Mouse (Mus musculus) limb, embryonic 11.5 days (tissue): ENCODE results near the gene Mmp8. TPM values are rescaled to one million over a fixed set of nuclear protein-coding genes. Genes with fewer than 3 reads are reported as not detected.

Experiments used
- ATAC-seq: fragments of 200-750 bp; cut with Nextera tagmentation; 2 replicates; pipeline ENCODE4 v1.8.0; 2017; ENCODE audit warnings: low read depth; ENCODE audit not compliant: insufficient number of reproducible peaks, low FRiP score, low TSS enrichment
- DNase-seq: peaks from one replicate; pipeline ENCODE4 v3.0.0-alpha.2; 2015; ENCODE audit warnings: low spot score
- H3K27ac ChIP-seq: fragments of 300-500 bp; sonication (generic); replicated peaks from 2 replicates; pipeline ENCODE4 v1.5.1; 2014; ENCODE audit warnings: low read depth, mild to moderate bottlenecking, low read length
- H3K27me3 ChIP-seq: fragments of 300-500 bp; sonication (generic); 2 replicates; pipeline ENCODE4 v1.6.1; 2014; ENCODE audit warnings: mild to moderate bottlenecking, low read length, mixed read lengths; ENCODE audit not compliant: control insufficient read depth, insufficient read depth
- H3K36me3 ChIP-seq: fragments of 300-500 bp; sonication (generic); 2 replicates; pipeline ENCODE4 v1.6.1; 2014; ENCODE audit warnings: mild to moderate bottlenecking, low read length, moderate library complexity, mixed read lengths; ENCODE audit not compliant: control insufficient read depth, insufficient read depth
- H3K4me1 ChIP-seq: fragments of 300-500 bp; sonication (generic); 2 replicates; pipeline ENCODE4 v1.6.1; 2014; ENCODE audit warnings: low read length, mixed read lengths; ENCODE audit not compliant: control insufficient read depth, insufficient read depth
- H3K4me2 ChIP-seq: fragments of 300-500 bp; sonication (generic); 2 replicates; pipeline ENCODE4 v1.6.1; 2014; ENCODE audit warnings: low read depth, mild to moderate bottlenecking, moderate library complexity; ENCODE audit not compliant: severe bottlenecking
- H3K4me3 ChIP-seq: fragments of 300-500 bp; sonication (generic); 2 replicates; pipeline ENCODE4 v1.5.1; 2014; ENCODE audit warnings: low read depth, low read length
- H3K9ac ChIP-seq: fragments of 300-500 bp; sonication (generic); 2 replicates; pipeline ENCODE4 v1.6.1; 2014; ENCODE audit warnings: mild to moderate bottlenecking, low read length
- H3K9me3 ChIP-seq: fragments of 300-500 bp; sonication (generic); 2 replicates; pipeline ENCODE4 v1.6.1; 2016; ENCODE audit warnings: low read length; ENCODE audit not compliant: control insufficient read depth
- WGBS: fragments of 180-500 bp; shearing (Covaris S2); extraction: QIAGEN DNeasy Blood & Tissue Kit; methylation state at CpG from one replicate; pipeline ENCODE4 v1.1.7; 2014; 5-methylcytosine and 5-hydroxymethylcytosine counted together
- polyA plus RNA-seq: library from polyadenylated mRNA; unstranded; fragments of >200 nt; fragmentation: Nextera tagmentation; extraction: Ambion mirVana; gene quantifications from 2 replicates; pipeline ENCODE4 v1.2.1, GENCODE M21; 2014

Mmp8 gene
- 0.07 and 0.08 TPM in 2 replicates for polyA plus RNA-seq

DNA sequence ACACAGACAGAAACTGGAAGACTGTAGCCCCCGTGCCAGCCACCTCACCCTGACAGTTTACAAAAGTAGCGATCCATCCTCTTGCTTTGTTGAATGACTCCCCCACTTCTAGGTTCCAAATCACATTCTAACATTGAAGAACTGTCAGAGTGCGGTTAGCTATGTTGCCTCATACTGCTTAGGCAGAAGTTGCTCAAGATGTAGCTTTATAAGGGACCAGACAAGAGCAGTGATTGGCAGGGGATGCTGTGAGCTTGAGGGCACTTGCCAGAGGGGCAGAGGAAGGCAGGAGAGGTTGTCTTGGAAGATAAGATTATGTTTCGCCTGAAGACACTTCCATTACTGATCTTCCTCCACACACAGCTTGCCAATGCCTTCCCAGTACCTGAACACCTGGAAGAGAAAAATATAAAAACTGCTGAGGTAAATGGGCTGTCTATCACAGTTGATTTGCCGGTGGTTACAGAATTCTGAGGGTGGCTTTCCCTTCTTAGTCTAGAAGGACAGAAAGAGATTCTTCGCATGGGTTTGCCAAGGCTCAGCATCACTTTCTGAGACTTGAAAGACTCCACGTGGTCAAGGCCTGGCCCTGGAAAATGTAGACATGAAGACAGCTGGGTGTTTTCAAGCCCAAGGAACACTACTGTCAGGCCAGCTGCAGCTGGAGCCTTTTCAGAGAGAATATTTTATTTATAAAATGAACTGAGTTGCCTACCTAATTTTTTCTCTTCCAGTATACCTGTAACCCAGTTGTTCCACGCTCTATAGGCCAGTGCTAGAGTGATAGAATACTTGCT lies at the start of gene Mmp8:
Gene Mmp8 (plus strand): TSS at position 236 of the 797 bp plus-strand sequence.
- H3K4me1 ChIP-seq: no peaks in the 10 kb centered on the region
- no peak for ATAC-seq
- H3K4me2 ChIP-seq: no peak within 1 kb of the TSS
- H3K27ac ChIP-seq: no peak within 1 kb of the TSS
- H3K27me3 ChIP-seq: no peaks in the 10 kb centered on the region
- no peak within 1 kb of the TSS for H3K9ac ChIP-seq
- DNase-seq: no peak
- 87% methylated on average over 8 of the region's 8 CpGs for WGBS
- no peaks in the 10 kb centered on the region for H3K36me3 ChIP-seq
- no peak within 1 kb of the TSS for H3K4me3 ChIP-seq
- H3K9me3 ChIP-seq: no peaks in the 10 kb centered on the region

DNA sequence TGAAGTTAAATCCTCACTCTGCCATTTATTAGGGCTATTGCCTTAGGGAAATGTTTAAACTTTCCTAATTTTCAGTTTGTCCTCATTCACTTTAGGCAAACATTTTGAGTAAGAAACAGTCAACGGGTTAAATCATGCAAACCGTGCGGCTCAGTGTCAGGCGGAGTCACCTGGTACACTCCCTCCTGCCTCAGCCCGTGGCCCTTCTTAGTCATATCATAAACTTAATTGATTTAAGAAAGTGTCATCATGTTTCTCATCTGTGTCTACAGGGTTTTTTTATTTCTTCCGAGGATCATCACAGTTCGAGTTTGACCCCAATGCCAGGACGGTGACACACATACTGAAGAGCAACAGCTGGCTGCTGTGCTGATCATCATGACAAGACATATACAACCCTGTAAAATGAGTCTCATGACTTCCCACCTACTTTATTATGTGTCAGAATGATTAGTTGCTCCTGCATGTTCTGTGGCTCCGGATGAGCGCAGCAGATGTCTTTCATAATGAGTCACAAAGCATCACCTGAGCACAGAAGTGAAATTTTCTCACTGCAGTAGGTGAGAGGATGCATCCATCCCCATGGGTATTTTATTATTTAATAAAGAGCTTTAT lies 48.5 kb upstream of the Mmp8 start:
- Histone ChIP-seq H3K36me3 (no peaks in the 10 kb centered on the region), H3K27me3 (no peaks in the 10 kb centered on the region), H3K27ac (no peak overlapping the region), H3K4me2 (no peak overlapping the region), H3K4me3 (no peak overlapping the region), H3K9me3 (no peaks in the 10 kb centered on the region), H3K4me1 (no peaks in the 10 kb centered on the region), H3K9ac (no peak overlapping the region)
- ATAC-seq: no peak
- DNase-seq: no peak
- 86% methylated on average over 10 of the region's 10 CpGs for WGBS

DNA sequence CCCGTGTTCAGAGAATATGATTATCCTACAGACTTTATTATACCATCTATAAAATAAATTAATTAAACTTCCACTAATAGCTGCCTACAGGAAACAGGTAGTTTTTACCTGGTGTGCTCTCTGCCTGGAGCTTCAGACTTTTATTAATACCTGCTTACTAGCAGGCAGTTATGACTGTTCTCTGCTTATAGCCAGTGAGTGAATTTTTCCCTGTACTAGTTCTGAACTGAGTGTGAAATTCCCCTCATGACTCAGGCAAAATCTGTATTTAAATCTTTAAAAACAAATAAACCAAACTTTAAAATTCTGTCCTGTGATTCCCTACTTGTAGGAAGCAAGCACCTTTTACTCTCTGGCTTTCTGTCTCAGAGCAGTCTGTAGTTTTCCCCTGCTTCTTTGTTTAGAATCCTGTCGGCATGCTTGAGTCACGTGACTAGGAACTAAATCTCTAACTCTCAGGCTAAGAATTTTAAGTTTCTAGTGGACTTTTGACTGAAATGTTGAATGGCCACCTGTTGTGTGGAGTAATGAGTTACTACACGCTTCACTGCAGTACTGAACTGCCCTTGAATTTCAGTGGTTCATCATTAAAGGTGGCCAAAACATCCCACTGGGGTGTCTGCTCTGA lies 40.2 kb upstream of the Mmp8 start:
- Histone ChIP-seq H3K27me3 (no peaks in the 10 kb centered on the region), H3K9me3 (no peaks in the 10 kb centered on the region), H3K4me1 (no peaks in the 10 kb centered on the region), H3K9ac (no peak overlapping the region), H3K27ac (no peak overlapping the region), H3K36me3 (no peaks in the 10 kb centered on the region), H3K4me3 (no peak overlapping the region), H3K4me2 (no peak overlapping the region)
- WGBS: 78% methylated on average over 4 of the region's 4 CpGs
- DNase-seq (no peak), ATAC-seq (no peak)

- no peaks in the 10 kb centered on the region for H3K4me1 ChIP-seq
- H3K9me3 ChIP-seq: no peaks in the 10 kb centered on the region
- ATAC-seq (no peak), DNase-seq (no peak)
- H3K9ac ChIP-seq: no peak overlapping the region
- H3K4me2 ChIP-seq: no peak overlapping the region
- no peaks in the 10 kb centered on the region for H3K36me3 ChIP-seq
- WGBS: 70% methylated on average over 4 of the region's 4 CpGs
- no peak overlapping the region for H3K4me3 ChIP-seq
- H3K27ac ChIP-seq: no peak overlapping the region
- H3K27me3 ChIP-seq: no peaks in the 10 kb centered on the region
Observed at GRCm38 (mm10) chr9:7526255-7526940, 31.9 kb upstream of the Mmp8 start.

DNA sequence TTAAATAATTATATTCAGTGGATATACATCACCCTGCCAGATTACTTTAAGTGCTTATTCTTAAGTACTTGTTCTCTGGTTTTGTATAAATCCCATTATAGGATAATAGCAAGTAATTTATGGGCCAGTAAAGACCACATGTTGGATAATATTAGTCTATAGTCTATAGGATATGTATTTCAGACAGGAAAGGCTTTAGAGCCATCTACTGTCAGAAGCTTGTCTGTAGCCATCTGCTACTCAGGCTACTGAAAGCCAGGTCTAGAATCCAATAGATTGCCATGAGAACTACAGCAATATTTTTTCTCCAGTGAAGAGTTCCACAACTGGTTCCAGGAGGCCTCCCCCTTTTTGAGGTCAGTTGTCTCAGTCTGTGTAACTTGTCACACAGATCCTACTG lies 15.5 kb upstream of the Mmp8 start:
- Histone ChIP-seq H3K27me3 (no peaks in the 10 kb centered on the region), H3K9ac (no peak overlapping the region), H3K27ac (no peak overlapping the region), H3K4me1 (no peaks in the 10 kb centered on the region), H3K4me2 (no peak overlapping the region), H3K36me3 (no peaks in the 10 kb centered on the region), H3K4me3 (no peak overlapping the region), H3K9me3 (no peaks in the 10 kb centered on the region)
- DNase-seq (no peak), ATAC-seq (no peak)

DNA sequence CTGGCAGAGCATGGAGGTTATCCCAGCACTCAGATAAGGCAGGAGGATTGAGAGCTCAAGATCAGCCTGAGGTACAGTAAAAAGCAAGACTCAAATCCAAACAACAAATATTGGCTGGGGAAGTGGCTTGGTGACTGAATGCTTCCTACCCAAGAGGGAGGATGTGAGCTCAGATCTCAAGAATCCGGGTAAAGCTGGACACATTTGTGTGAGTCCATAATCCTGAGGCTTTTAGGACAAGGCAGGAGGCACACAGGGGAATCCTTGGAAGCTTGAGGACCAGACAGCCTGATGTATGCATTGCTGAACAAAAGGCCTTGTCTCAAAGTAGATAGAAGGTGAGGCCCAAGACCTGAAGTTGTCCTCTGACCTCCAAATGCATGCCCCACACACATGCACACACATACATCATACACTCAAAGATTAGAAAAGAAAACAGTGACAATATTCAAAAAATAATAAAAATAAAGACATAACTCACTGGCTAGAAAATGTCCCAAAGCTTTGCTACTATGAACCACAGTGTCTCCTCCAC lies 13.3 kb upstream of the Mmp8 start:
- no peak for ATAC-seq
- 72% methylated on average over 1 of the region's 1 CpGs for WGBS
- no peaks in the 10 kb centered on the region for H3K9me3 ChIP-seq

DNA sequence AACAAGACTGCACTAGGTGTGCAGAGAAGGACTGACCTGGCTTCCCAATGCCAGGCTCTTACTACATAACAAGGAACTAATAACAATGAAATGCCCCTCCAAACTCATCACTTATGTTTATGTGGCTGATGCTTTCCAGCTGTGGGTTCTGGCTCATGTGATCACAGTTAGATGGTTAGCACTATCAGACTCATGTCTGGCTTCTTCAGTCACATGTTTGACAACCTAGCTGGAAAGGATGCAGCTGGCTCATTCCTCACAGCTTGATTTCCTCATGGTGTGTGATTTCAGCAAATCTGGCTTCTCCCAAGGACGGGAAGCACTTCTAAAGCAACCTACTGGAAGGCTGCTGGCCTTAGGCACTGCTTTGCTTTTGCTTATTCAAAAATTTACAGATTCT lies 12.8 kb upstream of the Mmp8 start:
- Histone ChIP-seq H3K9ac (no peak overlapping the region), H3K4me2 (no peak overlapping the region), H3K4me1 (no peaks in the 10 kb centered on the region), H3K36me3 (no peaks in the 10 kb centered on the region), H3K27ac (no peak overlapping the region), H3K27me3 (no peaks in the 10 kb centered on the region), H3K9me3 (no peaks in the 10 kb centered on the region), H3K4me3 (no peak overlapping the region)
- 62% methylated on average over 1 of the region's 1 CpGs for WGBS
- ATAC-seq: no peak
- DNase-seq: no peak

More for the DNA sequence above, 13.3 kb upstream of the Mmp8 start:
- no peak overlapping the region for H3K9ac ChIP-seq
- no peak for DNase-seq
- H3K36me3 ChIP-seq: no peaks in the 10 kb centered on the region
- H3K27me3 ChIP-seq: no peaks in the 10 kb centered on the region
- H3K27ac ChIP-seq: no peak overlapping the region
- H3K4me3 ChIP-seq: no peak overlapping the region
- H3K4me2 ChIP-seq: no peak overlapping the region
- H3K4me1 ChIP-seq: no peaks in the 10 kb centered on the region

- H3K9ac ChIP-seq: no peak overlapping the region
- no peaks in the 10 kb centered on the region for H3K4me1 ChIP-seq
- no peak for DNase-seq
- 92% methylated on average over 7 of the region's 7 CpGs for WGBS
- no peaks in the 10 kb centered on the region for H3K9me3 ChIP-seq
- 0 out of 2 replicates have a peak, but pooled peaks have one; percentile 60 for ATAC-seq
- no peak overlapping the region for H3K27ac ChIP-seq
- H3K4me3 ChIP-seq: no peak overlapping the region
- H3K27me3 ChIP-seq: no peaks in the 10 kb centered on the region
- no peak overlapping the region for H3K4me2 ChIP-seq
- no peaks in the 10 kb centered on the region for H3K36me3 ChIP-seq
Observed at GRCm38 (mm10) chr9:7545920-7546319, 12.3 kb upstream of the Mmp8 start.
